Mouse (Mus musculus) cerebellum, adult 18-20 months (tissue): Measurements from ENCODE around the gene Ccdc47.

Source experiments
- DNase-seq, 2 experiments: peaks; one replicate each; pipeline ENCODE4 v3.0.0; 2021

Gene Ccdc47

GRCm38 (mm10) chr11:106159921-106160840 lies 56.0 kb downstream of the Ccdc47 start:
- DNase-seq, result peak; percentile 89 to 90

GRCm38 (mm10) chr11:106159216-106159920 lies 56.8 kb downstream of the Ccdc47 start:
- peak; percentile 62 to 66 for DNase-seq

DNA sequence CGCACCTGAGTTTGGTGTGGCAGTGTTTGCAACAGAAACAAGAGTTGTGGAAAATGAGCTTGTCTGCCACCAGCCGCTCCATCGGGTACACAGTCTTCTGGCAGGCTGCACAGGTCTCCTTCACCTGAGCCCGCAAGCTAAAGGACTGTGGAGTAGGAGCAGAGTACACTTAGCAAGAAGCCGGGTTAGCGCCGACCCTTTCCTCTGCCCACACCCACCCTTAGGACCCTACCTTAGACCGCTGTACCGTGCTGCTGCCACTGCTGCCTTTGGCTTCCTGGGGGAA lies 57.3 kb downstream of the Ccdc47 start:
- peak in 1 of 2 experiments; percentile 43 for DNase-seq

DNA sequence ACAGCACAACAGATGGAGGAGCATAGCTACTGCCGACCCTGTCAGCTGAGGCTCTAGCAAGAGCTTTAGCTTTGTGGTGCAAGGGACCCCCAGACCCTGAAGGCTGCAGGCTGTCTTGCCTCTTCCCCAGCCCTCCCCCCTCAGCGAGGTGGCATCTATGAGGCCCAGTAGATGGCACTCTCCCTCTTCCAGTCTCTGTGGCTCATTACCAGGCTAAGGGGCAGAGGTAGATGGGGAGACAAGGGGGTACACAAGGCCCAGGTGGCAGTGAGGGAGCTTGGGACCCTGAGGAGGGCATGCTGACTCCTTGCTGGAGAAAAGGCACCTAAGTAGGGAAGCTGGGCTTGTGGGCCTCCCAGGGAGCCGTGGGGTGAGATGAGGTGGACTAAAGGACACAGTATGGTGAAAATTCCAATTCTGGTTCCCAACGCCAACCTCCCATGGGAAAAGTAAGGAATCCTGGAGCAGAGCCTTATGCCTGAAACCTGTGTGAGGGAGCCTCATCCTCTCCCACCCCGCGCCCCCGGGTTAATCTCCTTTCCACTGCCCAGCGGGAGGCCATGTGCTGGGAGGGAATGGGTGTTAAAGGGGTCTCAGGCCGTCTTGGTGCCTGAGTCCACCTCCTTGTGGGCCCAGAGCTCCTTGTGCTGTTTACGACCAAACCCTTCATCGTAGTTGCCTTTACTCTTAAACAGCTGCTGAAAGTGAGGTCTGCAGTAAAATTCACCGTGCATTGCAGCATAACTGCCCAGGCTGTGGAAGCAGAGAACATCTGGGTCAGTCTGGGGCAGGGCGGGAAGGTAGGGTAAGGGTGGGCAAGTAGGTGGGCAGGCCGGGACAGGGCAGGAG lies 57.8 kb downstream of the Ccdc47 start:
- DNase-seq, result peak; percentile 54 to 61

DNA sequence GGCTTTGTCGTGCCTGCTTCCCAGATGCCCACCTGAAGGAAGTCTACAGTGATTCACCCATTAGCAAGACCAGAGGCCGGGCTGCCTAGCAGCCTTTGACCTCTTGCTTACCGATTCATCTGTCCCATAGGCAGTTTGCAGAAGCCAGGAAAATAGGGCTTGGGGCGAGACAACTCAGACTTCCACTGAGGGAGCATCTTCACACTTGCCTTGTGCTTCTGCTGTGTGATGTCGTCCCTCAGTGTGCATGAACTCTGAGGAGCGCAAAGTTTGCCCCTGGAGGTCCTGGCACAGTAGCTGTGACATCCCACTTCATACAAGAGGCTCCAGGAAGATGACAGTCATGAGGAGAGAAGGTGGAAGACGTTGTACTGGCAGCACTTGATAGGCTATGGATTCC lies 59.0 kb downstream of the Ccdc47 start:
- no peak for DNase-seq

- no peak for DNase-seq
Observed at GRCm38 (mm10) chr11:106156257-106156656, 59.9 kb downstream of the Ccdc47 start.

GRCm38 (mm10) chr11:106155761-106156160 lies 60.4 kb downstream of the Ccdc47 start:
- no peak for DNase-seq

DNA sequence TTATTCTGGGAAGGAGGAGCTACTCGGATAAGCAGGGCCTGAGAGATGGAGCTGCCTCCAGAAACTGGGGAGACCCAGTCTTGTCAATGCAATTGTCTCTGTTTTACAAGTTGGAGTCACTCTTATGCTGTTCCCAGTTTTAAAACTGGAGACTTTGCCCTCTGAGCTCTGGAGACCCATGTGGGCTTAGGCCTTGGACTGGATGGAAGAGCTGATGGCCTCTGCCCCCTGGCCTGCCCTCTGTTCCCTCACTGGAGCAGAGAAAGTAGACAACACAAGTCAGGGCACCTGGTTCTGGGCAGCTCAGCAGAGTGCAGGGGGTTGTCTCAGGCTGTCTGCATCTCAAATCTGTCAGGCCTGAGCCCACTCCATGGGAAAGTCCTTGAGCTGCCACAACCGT lies 61.4 kb downstream of the Ccdc47 start:
- no peak for DNase-seq

- no peak for DNase-seq
Observed at GRCm38 (mm10) chr11:106154091-106154490, 62.1 kb downstream of the Ccdc47 start.

GRCm38 (mm10) chr11:106152132-106152531 lies 64.0 kb downstream of the Ccdc47 start:
- peak; percentile 54 to 66 for DNase-seq

DNA sequence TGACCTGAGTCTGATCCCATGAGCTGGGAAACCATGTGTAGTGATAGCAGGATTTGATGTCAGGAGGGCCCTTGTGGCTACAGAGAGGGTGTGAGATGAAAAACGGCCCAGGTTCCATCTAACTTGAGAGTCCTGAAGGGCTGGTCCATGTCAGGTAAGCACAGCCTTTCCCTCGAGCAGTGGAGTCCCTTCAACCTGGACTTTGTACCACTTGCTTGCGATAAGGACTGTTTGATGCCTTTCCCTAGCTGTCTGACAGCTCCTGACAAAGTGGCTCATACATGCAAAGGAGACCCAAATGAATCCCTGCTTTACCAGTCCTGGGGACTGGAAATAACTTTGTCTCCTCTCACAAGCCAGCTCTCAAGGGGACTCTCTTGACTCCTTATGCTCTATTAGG lies 64.9 kb downstream of the Ccdc47 start:
- no peak for DNase-seq
